ENCODE assay signal across 36 mouse cellular contexts in genomic region chr7:109422803-109423202, GRCm38 (mm10). TPM values are rescaled to one million over a fixed set of nuclear protein-coding genes. Genes with fewer than 3 reads are reported as not detected.
"Had no signal": no experiment of that assay in that cellular context is flagged by ENCODE, and none has a peak within 500 bp of the region (broad histone marks: within the 10 kb centered on the region; RNA-seq: fewer than 3 reads in every experiment).

No protein-coding gene starts in this region.

- ATAC-seq: liver, embryonic 12.5 days; liver, postnatal 0 days; lung, postnatal 0 days; midbrain, embryonic 13.5 days had no signal

- DNase-seq: left cerebral cortex, postnatal 4 days; liver; liver, embryonic 13.5 days; liver, postnatal 0 days; lung, adult 18-20 months; lung, adult 2 months; lung, embryonic 14.5 days; lung, postnatal 10 days; lung, postnatal 14 days; lung, postnatal 36 days; lung, postnatal 4 days; midbrain, embryonic 14.5 days had no signal

- H3K36me3 ChIP-seq: limb, embryonic 10.5 days; limb, embryonic 12.5 days; limb, embryonic 13.5 days; limb, embryonic 15.5 days; liver, embryonic 12.5 days; liver, embryonic 13.5 days; liver, embryonic 15.5 days; lung, embryonic 15.5 days; midbrain, embryonic 10.5 days; midbrain, embryonic 12.5 days; midbrain, embryonic 13.5 days; neural tube, embryonic 12.5 days had no signal

- H3K27ac ChIP-seq: left cerebral cortex, adult 2 months; limb, embryonic 10.5 days; limb, embryonic 12.5 days; limb, embryonic 13.5 days; limb, embryonic 15.5 days; liver, embryonic 12.5 days; liver, embryonic 13.5 days; liver, embryonic 14.5 days; liver, embryonic 15.5 days; lung, embryonic 15.5 days; macrophage; midbrain, embryonic 10.5 days; midbrain, embryonic 12.5 days; midbrain, embryonic 13.5 days; neural tube, embryonic 12.5 days had no signal

- H3K9ac ChIP-seq: limb, embryonic 12.5 days; limb, embryonic 13.5 days; limb, embryonic 15.5 days; liver, embryonic 12.5 days; liver, embryonic 13.5 days; liver, embryonic 14.5 days; liver, embryonic 15.5 days; liver, postnatal 0 days; lung, embryonic 14.5 days; lung, embryonic 15.5 days; midbrain, embryonic 12.5 days; midbrain, embryonic 13.5 days; neural tube, embryonic 12.5 days had no signal

- H3K9me3 ChIP-seq: limb, embryonic 10.5 days; limb, embryonic 13.5 days; limb, embryonic 15.5 days; liver, embryonic 12.5 days; liver, embryonic 13.5 days; liver, embryonic 15.5 days; lung, embryonic 15.5 days; megakaryocyte, embryonic 14.5 days; midbrain, embryonic 10.5 days; midbrain, embryonic 12.5 days; neural tube, embryonic 12.5 days had no signal

- H3K4me3 ChIP-seq: left cerebral cortex, adult 2 months; limb, embryonic 10.5 days; limb, embryonic 12.5 days; limb, embryonic 13.5 days; limb, embryonic 15.5 days; liver, embryonic 12.5 days; liver, embryonic 13.5 days; liver, embryonic 15.5 days; lung, embryonic 15.5 days; megakaryocyte, embryonic 14.5 days; midbrain, embryonic 10.5 days; midbrain, embryonic 12.5 days; midbrain, embryonic 13.5 days; myocyte; neural tube, embryonic 12.5 days had no signal

- H3K27me3 ChIP-seq: limb, embryonic 15.5 days; lung, embryonic 15.5 days; midbrain, embryonic 12.5 days; midbrain, embryonic 13.5 days; neural tube, embryonic 12.5 days had no signal

- H3K4me1 ChIP-seq: limb, embryonic 10.5 days; limb, embryonic 12.5 days; limb, embryonic 13.5 days; limb, embryonic 15.5 days; liver, embryonic 12.5 days; liver, embryonic 13.5 days; liver, embryonic 15.5 days; lung, embryonic 15.5 days; megakaryocyte, embryonic 14.5 days; midbrain, embryonic 10.5 days; midbrain, embryonic 12.5 days; midbrain, embryonic 13.5 days; neural tube, embryonic 12.5 days had no signal

- H3K4me2 ChIP-seq: limb, embryonic 12.5 days; limb, embryonic 13.5 days; limb, embryonic 15.5 days; liver, embryonic 11.5 days; liver, embryonic 12.5 days; liver, embryonic 13.5 days; liver, embryonic 15.5 days; lung, embryonic 14.5 days; lung, embryonic 15.5 days; midbrain, embryonic 12.5 days; midbrain, embryonic 13.5 days; neural tube, embryonic 12.5 days had no signal

RNA-seq across cellular contexts. Expression of gene Stk33, which starts 16.1 kb away (rescaled TPM):
- total RNA-seq: liver, adult 2 months; megakaryocyte progenitor cell, adult 5-6 weeks; megakaryocyte, adult 5-6 weeks; megakaryocyte-erythroid progenitor cell, adult 5-6 weeks; monocyte, adult 5-6 weeks had no signal
- polyA plus RNA-seq: liver, adult 2 months; liver, embryonic 11.5 days; liver, embryonic 12.5 days; liver, embryonic 13.5 days; liver, embryonic 14.5 days; liver, embryonic 16.5 days; liver, postnatal 0 days; macrophage had no signal
